Mouse (Mus musculus): ENCODE measurements at regions not wholly inside any gene's neighbourhood (a gene's known extent, or its start where the extent isn't known, plus 50 kb on each side); places are given as distances from the start of the nearest gene placed in this dataset.
"Not testable (repeated sequence)": the region's sequence is repeated elsewhere in the genome, so short reads cannot be mapped to it uniquely, and the experiment has no call there.

GRCm38 (mm10) chr11:40540229-40540628 is 154.8 kb downstream of the Mat2b start:
- WGBS, result 46% methylated on average over 3 of the region's 3 CpGs
- H3K4me1 ChIP-seq (replicated peaks; ENCODE audit: control insufficient read depth, insufficient read depth, low read length), result no peaks in the 10 kb centered on the region
- no peaks in the 10 kb centered on the region for H3K9me3 ChIP-seq (ENCODE audit: control insufficient read depth, low read length)
- H3K27ac ChIP-seq (ENCODE audit: low read length), result no peak overlapping the region
- H3K27me3 ChIP-seq (ENCODE audit: control insufficient read depth, insufficient read depth, low read depth, low read length), result no peaks in the 10 kb centered on the region
- no peak overlapping the region for H3K9ac ChIP-seq (ENCODE audit: low read length)
- no peaks in the 10 kb centered on the region for H3K36me3 ChIP-seq (ENCODE audit: control insufficient read depth, insufficient read depth, low read length)
- ATAC-seq (ENCODE audit: low read depth), result no peak
- H3K4me2 ChIP-seq (ENCODE audit: low read depth, low read length), result no peak overlapping the region
- H3K4me3 ChIP-seq (ENCODE audit: low read length), result no peak overlapping the region

GRCm38 (mm10) chr11:40539776-40540175 is 155.2 kb downstream of the Mat2b start:
- ATAC-seq (ENCODE audit: low read depth), result no peak
- Histone ChIP-seq H3K36me3 (ENCODE audit: control insufficient read depth, insufficient read depth, low read length) (no peaks in the 10 kb centered on the region), H3K9ac (ENCODE audit: low read length) (no peak overlapping the region), H3K4me3 (ENCODE audit: low read length) (no peak overlapping the region), H3K9me3 (ENCODE audit: control insufficient read depth, low read length) (no peaks in the 10 kb centered on the region), H3K27me3 (ENCODE audit: control insufficient read depth, insufficient read depth, low read depth, low read length) (no peaks in the 10 kb centered on the region), H3K4me1 (replicated peaks; ENCODE audit: control insufficient read depth, insufficient read depth, low read length) (no peaks in the 10 kb centered on the region), H3K4me2 (ENCODE audit: low read depth, low read length) (no peak overlapping the region), H3K27ac (ENCODE audit: low read length) (no peak overlapping the region)
- 74% methylated on average over 11 of the region's 11 CpGs for WGBS

- Histone ChIP-seq H3K4me2 (ENCODE audit: low read depth, low read length) (no peak overlapping the region), H3K36me3 (ENCODE audit: control insufficient read depth, insufficient read depth, low read length) (no peaks in the 10 kb centered on the region), H3K27ac (ENCODE audit: low read length) (no peak overlapping the region), H3K4me3 (ENCODE audit: low read length) (no peak overlapping the region), H3K9me3 (ENCODE audit: control insufficient read depth, low read length) (no peaks in the 10 kb centered on the region), H3K9ac (ENCODE audit: low read length) (no peak overlapping the region), H3K4me1 (replicated peaks; ENCODE audit: control insufficient read depth, insufficient read depth, low read length) (no peaks in the 10 kb centered on the region), H3K27me3 (ENCODE audit: control insufficient read depth, insufficient read depth, low read depth, low read length) (no peaks in the 10 kb centered on the region)
- 77% methylated on average over 14 of the region's 14 CpGs for WGBS
- ATAC-seq (ENCODE audit: low read depth), result no peak
Measured at GRCm38 (mm10) chr11:40536236-40536765, 158.7 kb downstream of the Mat2b start.

- WGBS, result 54% methylated on average over 10 of the region's 10 CpGs
- H3K4me2 ChIP-seq (ENCODE audit: low read depth, low read length), result no peak overlapping the region
- no peaks in the 10 kb centered on the region for H3K27me3 ChIP-seq (ENCODE audit: control insufficient read depth, insufficient read depth, low read depth, low read length)
- H3K27ac ChIP-seq (ENCODE audit: low read length), result no peak overlapping the region
- H3K36me3 ChIP-seq (ENCODE audit: control insufficient read depth, insufficient read depth, low read length), result no peaks in the 10 kb centered on the region
- H3K4me3 ChIP-seq (ENCODE audit: low read length), result no peak overlapping the region
- no peak overlapping the region for H3K9ac ChIP-seq (ENCODE audit: low read length)
- no peaks in the 10 kb centered on the region for H3K9me3 ChIP-seq (ENCODE audit: control insufficient read depth, low read length)
- no peaks in the 10 kb centered on the region for H3K4me1 ChIP-seq (replicated peaks; ENCODE audit: control insufficient read depth, insufficient read depth, low read length)
- ATAC-seq (ENCODE audit: low read depth), result no peak
Measured at GRCm38 (mm10) chr11:40510325-40511239, 184.4 kb downstream of the Mat2b start.

- Histone ChIP-seq H3K9me3 (ENCODE audit: control insufficient read depth, low read length) (no peaks in the 10 kb centered on the region), H3K4me1 (replicated peaks; ENCODE audit: control insufficient read depth, insufficient read depth, low read length) (no peaks in the 10 kb centered on the region)
Measured at GRCm38 (mm10) chr11:40491599-40491998, 203.4 kb downstream of the Mat2b start.

GRCm38 (mm10) chr11:40478171-40478570 is 216.8 kb downstream of the Mat2b start:
- not testable (repeated sequence) for H3K36me3 ChIP-seq (ENCODE audit: control insufficient read depth, insufficient read depth, low read length); H3K27ac ChIP-seq (ENCODE audit: low read length); H3K9ac ChIP-seq (ENCODE audit: low read length); H3K9me3 ChIP-seq (ENCODE audit: control insufficient read depth, low read length); H3K27me3 ChIP-seq (ENCODE audit: control insufficient read depth, insufficient read depth, low read depth, low read length); ATAC-seq (ENCODE audit: low read depth); H3K4me1 ChIP-seq (replicated peaks; ENCODE audit: control insufficient read depth, insufficient read depth, low read length); H3K4me2 ChIP-seq (ENCODE audit: low read depth, low read length); H3K4me3 ChIP-seq (ENCODE audit: low read length)
- WGBS, result 36% methylated on average over 6 of the region's 6 CpGs

More at GRCm38 (mm10) chr11:40491599-40491998, 203.4 kb downstream of the Mat2b start:
- WGBS, result 18% methylated on average over 6 of the region's 6 CpGs
- Histone ChIP-seq H3K27ac (ENCODE audit: low read length) (no peak overlapping the region), H3K27me3 (ENCODE audit: control insufficient read depth, insufficient read depth, low read depth, low read length) (no peaks in the 10 kb centered on the region), H3K9ac (ENCODE audit: low read length) (no peak overlapping the region), H3K36me3 (ENCODE audit: control insufficient read depth, insufficient read depth, low read length) (no peaks in the 10 kb centered on the region), H3K4me3 (ENCODE audit: low read length) (no peak overlapping the region), H3K4me2 (ENCODE audit: low read depth, low read length) (no peak overlapping the region)
- ATAC-seq (ENCODE audit: low read depth), result peak; percentile 23; the same call in 1 of the 2 replicates

GRCm38 (mm10) chr11:40477294-40477693 is 217.7 kb downstream of the Mat2b start:
- H3K9ac ChIP-seq (ENCODE audit: low read length), result no peak overlapping the region
- H3K4me2 ChIP-seq (ENCODE audit: low read depth, low read length), result no peak overlapping the region
- no peaks in the 10 kb centered on the region for H3K9me3 ChIP-seq (ENCODE audit: control insufficient read depth, low read length)
- H3K36me3 ChIP-seq (ENCODE audit: control insufficient read depth, insufficient read depth, low read length), result no peaks in the 10 kb centered on the region
- no peaks in the 10 kb centered on the region for H3K27me3 ChIP-seq (ENCODE audit: control insufficient read depth, insufficient read depth, low read depth, low read length)
- no peaks in the 10 kb centered on the region for H3K4me1 ChIP-seq (replicated peaks; ENCODE audit: control insufficient read depth, insufficient read depth, low read length)
- no peak overlapping the region for H3K4me3 ChIP-seq (ENCODE audit: low read length)
- H3K27ac ChIP-seq (ENCODE audit: low read length), result no peak overlapping the region
- 40% methylated on average over 7 of the region's 7 CpGs for WGBS
- no peak for ATAC-seq (ENCODE audit: low read depth)

- Histone ChIP-seq H3K4me1 (replicated peaks; ENCODE audit: control insufficient read depth, insufficient read depth, low read length) (no peaks in the 10 kb centered on the region), H3K27me3 (ENCODE audit: control insufficient read depth, insufficient read depth, low read depth, low read length) (no peaks in the 10 kb centered on the region), H3K36me3 (ENCODE audit: control insufficient read depth, insufficient read depth, low read length) (no peaks in the 10 kb centered on the region), H3K4me2 (ENCODE audit: low read depth, low read length) (no peak overlapping the region), H3K9ac (ENCODE audit: low read length) (no peak overlapping the region), H3K4me3 (ENCODE audit: low read length) (no peak overlapping the region), H3K9me3 (ENCODE audit: control insufficient read depth, low read length) (no peaks in the 10 kb centered on the region), H3K27ac (ENCODE audit: low read length) (no peak overlapping the region)
- ATAC-seq (ENCODE audit: low read depth), result no peak
- 30% methylated on average over 6 of the region's 6 CpGs for WGBS
Measured at GRCm38 (mm10) chr11:40469080-40469705, 225.8 kb downstream of the Mat2b start.

GRCm38 (mm10) chr11:40456571-40456970 is 238.4 kb downstream of the Mat2b start:
- Histone ChIP-seq H3K27ac (ENCODE audit: low read length) (no peak overlapping the region), H3K9ac (ENCODE audit: low read length) (no peak overlapping the region), H3K4me3 (ENCODE audit: low read length) (no peak overlapping the region), H3K27me3 (ENCODE audit: control insufficient read depth, insufficient read depth, low read depth, low read length) (no peaks in the 10 kb centered on the region), H3K4me2 (ENCODE audit: low read depth, low read length) (no peak overlapping the region), H3K9me3 (ENCODE audit: control insufficient read depth, low read length) (no peaks in the 10 kb centered on the region), H3K4me1 (replicated peaks; ENCODE audit: control insufficient read depth, insufficient read depth, low read length) (no peaks in the 10 kb centered on the region), H3K36me3 (ENCODE audit: control insufficient read depth, insufficient read depth, low read length) (no peaks in the 10 kb centered on the region)
- WGBS, result 75% methylated on average over 6 of the region's 6 CpGs
- ATAC-seq (ENCODE audit: low read depth), result no peak
